Mouse (Mus musculus) G1E (cell line): ENCODE measurements around the gene Vmn2r9.

Source experiments
- CTCF ChIP-seq: IDR thresholded peaks from 2 replicates; pipeline ENCODE4 v1.5.1; 2012; ENCODE audit warnings: low read depth, low read length, inconsistent platforms, mixed read lengths
- GATA1 ChIP-seq: IDR thresholded peaks from 2 replicates; pipeline ENCODE4 v1.6.1; 2012; ENCODE audit warnings: borderline replicate concordance, low read length, inconsistent platforms, mixed read lengths

GRCm38 (mm10) chr5:108823276-108823675, 29.1 kb downstream of the Vmn2r9 start:
- TF ChIP-seq CTCF (no peak), GATA1 (no peak)
